Mouse (Mus musculus) CD4-positive, CD25-positive, alpha-beta regulatory T cell, adult 4 months (primary cell): Measurements from ENCODE around the gene Fut8. TPM values are rescaled to one million over a fixed set of nuclear protein-coding genes. Genes with fewer than 3 reads are reported as not detected.

Source experiments
- ATAC-seq: one replicate; pipeline ENCODE4 v1.8.0; 2017
- polyA plus RNA-seq, 2 experiments: library from polyadenylated mRNA; unstranded; fragments of 100-300 nt; shearing (Covaris generic); gene quantifications; one replicate each; pipeline ENCODE4 v1.2.1; 2017

Fut8 gene
- polyA plus RNA-seq, 2 experiments from 2014 or later, result 12.3 to 15.5 TPM

GRCm38 (mm10) chr12:77309507-77309906 lies 71.6 kb downstream of the Fut8 start:
- ATAC-seq, result no peak

- no peak for ATAC-seq
Observed at GRCm38 (mm10) chr12:77313502-77313901, 75.6 kb downstream of the Fut8 start.

DNA sequence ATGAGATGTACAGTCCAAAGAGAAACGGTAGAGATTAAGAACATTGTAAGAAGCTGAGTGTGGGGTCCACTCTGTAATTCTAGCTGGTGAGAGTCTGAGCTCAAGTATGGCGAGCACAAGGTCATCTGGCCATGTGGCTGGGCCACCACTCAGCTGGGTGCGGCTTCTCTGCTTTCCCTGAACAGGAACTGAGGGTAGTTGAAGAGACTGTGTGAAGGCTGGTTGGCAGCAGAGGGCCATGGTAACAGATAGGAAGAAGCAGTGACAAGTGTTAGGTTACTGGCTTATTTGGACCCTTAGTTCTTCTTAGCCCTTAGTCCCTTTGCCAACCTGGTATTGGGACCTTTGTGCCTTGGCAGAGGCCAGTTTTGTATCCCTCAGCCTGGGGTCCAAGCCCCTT lies 86.2 kb downstream of the Fut8 start:
- no peak for ATAC-seq

DNA sequence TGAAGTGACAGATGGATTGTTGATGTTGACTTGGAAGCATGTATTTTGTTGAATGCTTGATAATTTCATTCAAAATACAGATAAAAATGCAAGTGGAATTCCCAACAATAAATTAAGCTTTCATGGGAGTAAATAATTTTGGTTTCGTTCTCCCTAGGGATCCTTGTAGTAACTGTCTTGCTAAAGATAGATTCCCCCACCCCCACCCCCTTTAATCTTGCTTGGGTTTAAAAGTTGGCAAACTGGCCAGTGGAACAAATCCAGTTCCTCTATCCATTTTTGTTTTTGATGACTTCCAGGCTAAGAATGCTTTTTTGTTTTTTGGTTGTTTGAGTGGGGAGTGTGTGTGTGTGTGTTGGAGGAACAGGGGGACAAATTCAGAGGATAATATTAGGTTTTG lies 108.6 kb downstream of the Fut8 start:
- no peak for ATAC-seq

DNA sequence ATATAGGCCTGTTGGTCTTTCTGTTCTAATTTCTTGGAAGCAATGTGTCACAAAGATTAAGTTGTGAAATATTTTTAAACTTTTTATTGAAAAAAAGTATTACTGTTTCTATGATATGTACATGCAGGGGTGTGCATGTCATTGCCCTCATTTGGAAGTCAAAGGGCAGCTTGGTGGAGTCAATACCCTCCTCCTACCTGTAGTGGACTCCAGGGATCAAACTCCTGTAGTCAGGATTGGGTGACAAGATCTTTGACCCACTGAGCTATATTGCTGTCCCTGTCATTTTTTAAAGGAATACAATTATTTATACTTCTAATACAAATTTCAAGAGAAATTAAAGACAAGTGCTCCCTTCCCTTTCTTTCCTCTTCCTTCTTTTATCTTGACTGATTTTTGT lies 111.6 kb downstream of the Fut8 start:
- ATAC-seq, result no peak

GRCm38 (mm10) chr12:77415720-77416119 lies 177.8 kb downstream of the Fut8 start:
- ATAC-seq, result no peak

GRCm38 (mm10) chr12:77421667-77422393 lies 183.9 kb downstream of the Fut8 start:
- no peak for ATAC-seq

DNA sequence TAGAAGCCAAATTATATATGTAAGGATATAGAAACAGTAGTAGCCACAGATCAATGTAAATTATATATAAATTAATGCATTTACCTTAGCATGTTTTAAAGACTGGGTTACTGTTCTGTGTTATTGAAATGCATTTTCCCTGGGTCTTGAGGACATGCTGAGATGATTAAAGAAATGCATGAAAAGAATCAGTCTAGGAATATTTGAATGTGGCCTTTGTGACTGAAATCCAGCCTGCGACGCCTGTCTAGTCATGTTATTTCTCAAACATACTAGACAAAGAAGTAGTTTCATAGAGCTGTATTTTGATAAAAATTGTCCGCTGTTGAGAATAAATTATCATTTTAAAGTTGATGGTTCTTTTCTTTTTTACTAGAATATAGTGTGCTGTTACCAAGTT lies 188.2 kb downstream of the Fut8 start:
- no peak for ATAC-seq

DNA sequence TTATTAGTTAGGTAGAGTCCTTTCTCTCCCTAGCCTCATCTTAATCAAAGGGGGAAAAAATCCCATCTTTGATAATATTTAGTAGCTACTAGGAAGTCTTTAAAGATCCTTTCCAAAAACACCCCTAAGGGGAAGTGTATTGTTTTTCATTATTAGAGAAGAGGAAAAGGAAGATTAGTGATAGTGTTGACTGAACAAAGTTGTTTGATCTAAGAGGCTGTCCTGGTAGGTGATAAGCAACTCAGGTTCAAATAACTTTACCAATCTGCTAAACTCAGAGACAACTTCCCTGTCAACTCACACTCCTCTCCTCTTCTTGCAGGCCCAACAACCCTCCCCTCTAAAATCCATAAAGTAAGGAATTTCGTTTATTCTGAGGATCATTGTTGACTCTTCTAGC lies 190.2 kb downstream of the Fut8 start:
- ATAC-seq, result no peak

DNA sequence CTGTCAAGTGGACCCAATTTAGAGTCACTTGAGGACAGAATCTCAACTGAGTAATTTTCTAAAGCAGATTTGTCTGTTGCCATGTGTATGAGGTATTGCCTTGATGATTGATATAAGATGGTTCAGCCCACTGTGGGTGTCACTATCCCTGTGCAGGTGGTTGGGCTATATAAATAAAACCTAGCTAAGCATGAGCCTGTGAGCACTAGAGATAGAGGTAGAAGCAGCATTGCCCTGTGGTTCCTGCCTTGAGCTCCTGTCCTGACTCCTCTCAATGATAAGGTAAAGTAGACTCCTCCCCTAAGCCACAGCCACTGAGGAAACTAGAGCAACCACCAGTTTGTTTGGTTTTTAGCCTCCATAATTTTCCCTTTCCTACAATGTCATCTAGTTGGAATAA lies 191.5 kb downstream of the Fut8 start:
- ATAC-seq, result no peak

DNA sequence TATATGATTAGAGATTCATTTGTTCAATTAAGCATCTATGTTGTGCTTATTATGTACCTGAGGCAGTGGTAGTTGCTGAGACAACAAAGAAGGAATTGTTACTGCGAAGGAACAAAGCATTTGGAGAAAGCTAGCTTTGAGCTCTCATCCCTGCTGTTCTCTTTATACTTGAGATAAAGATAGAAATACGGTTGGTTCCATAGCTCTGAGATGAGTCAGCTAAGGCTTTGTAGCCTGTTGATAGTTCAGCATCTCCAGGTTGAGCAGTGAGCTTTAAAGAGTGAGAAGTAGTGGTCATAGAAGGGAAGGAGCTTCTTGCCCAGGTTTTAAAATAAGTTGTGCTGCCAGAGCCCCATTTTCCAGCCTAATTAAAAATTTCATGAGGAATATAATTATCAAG lies 198.8 kb downstream of the Fut8 start:
- ATAC-seq, result no peak

DNA sequence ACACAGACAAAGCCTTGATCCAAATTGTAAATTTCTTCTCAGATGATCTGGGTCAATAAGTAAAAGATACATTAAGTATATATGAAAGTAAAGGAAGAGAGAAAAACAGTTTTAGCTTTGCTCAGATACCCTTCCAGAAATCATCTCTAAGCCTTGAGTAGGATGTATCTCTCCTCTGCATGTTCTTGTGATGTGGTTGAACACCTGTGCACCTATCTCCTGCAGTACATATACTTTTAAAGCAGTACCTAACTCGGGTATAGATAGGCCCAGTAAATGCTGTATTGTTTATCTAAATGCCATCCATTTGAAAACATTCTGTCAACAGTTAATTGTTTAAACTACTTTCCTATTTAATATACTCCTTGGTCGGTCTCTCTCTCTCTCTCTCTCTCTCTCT lies 212.9 kb downstream of the Fut8 start:
- ATAC-seq, result no peak

DNA sequence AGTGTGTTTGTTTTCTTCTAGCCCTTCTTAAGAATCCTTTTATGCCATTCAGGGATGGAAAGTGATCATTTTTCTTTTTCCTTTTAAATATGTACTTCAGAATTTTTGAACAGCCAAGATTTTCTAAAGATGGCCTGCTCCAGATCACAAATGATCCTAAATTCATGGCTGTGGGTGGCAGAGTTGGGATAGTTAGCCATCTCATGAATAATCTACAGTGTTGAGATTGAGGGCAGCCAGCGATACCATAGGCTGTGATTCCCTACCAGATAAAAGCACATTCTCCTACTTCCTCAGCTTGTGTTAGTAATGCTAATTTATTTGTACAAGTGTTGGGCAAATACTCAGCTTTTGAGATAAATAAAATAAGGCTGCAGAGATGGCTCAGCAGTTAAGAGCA lies 228.3 kb downstream of the Fut8 start:
- ATAC-seq, result no peak

DNA sequence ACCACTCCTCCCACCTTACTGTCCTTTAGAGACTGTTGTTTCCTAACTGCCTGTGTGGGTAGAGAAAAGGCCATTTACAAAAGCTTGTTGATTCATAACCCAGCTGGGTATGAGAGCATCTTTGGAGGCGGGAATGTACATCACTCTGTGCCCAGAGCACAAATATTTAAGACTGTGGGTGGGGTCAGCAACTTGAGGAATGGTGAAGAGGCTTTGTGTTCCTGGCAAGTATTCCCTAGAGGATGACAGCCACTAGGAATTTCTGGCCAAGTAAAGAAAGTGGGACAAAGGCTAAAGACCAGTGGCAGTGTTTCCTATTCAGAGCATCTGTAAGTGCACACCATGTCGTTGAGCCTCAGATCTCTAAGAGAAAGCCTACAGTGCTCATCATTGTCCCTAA lies 242.0 kb downstream of the Fut8 start:
- ATAC-seq, result no peak

DNA sequence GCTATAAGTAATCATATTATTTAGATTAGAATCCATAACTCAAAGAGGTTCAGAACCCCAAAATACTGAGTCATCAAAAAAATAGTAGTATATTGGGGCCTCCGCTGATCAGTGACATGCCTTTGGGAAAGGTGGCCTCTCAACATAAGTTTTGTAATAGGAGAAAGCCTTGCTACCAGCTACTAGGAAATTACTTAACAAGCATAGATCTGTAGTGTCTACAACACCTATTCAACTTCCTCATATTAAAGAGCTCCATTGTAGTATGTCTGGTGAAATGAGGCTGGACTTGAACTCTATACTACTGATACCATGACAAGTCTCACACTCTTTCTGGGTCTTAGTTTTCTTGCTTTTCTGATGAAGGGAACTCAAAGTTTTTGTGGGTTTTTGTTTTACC lies 243.2 kb downstream of the Fut8 start:
- ATAC-seq, result no peak

DNA sequence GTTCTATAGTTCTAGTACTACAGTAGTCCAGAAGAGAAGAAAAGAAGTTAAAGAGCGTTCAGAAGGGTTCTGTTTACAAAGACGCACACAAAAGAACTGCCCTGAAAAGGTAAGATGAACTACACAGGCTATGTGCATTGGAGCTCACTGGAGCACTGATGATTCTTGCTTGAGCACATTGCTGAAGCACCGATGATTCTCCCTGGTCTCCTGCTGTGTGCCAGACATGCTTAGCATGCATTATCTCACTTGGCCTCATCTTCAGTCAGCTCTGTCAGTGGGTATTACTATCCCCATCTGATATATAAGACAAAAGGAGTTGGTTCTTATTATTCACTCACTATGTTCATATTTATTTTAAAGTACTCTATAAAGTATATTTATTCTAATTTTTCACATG lies 243.9 kb downstream of the Fut8 start:
- ATAC-seq, result no peak

DNA sequence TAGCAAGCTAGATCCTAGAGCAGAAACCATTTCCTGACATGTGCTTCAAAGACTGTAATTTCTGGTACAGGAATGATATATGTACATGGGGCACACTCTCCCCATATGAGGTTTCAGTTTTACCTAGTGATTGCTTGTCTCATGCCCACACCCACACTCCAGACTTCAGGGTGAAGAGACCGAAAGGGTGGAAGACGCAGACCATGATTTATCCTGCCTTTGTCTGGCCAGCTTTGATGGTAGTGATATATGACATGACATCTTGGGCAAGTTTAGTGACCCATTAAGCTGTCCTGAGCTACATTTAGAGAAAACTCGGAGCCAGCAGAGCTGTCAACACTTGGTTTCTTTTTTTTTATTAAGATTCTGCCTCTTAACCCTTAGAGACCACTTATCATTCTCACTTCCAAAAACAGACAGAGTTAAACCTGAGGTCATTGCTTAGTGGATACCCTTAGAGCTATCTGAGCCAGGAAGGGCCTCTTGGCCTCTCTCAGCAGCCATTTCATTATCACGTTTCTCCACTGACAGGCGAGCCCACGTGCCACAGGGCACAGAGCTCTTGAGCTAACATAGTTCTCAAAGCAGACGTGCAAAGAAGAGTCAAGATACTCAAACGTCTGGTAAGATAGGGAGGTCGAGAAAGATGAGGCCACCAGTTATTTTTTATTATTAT lies 245.4 kb downstream of the Fut8 start:
- no peak for ATAC-seq

- ATAC-seq, result no peak
Observed at GRCm38 (mm10) chr12:77484761-77485160, 246.8 kb downstream of the Fut8 start.

GRCm38 (mm10) chr12:77491478-77491877 lies 253.6 kb downstream of the Fut8 start:
- no peak for ATAC-seq

DNA sequence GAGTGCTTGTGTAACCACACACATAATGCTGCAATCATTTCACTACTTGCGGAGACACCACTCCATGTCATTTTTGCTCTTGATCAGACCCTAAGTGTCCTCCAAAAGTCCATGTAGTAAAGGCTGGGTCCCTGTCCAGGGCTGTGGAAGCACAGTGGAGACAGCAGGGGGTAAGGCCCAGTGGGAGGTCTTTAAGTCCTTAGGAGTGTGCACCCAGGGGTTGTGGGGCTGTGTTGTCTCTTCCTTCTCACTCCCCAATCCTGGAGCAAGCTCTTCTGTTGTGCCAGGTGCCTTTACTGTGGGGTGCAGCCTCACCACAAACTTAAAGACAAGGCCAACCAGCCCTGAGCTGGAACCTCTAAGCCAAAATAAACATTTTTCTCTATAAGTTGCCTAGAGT lies 257.9 kb downstream of the Fut8 start:
- no peak for ATAC-seq

DNA sequence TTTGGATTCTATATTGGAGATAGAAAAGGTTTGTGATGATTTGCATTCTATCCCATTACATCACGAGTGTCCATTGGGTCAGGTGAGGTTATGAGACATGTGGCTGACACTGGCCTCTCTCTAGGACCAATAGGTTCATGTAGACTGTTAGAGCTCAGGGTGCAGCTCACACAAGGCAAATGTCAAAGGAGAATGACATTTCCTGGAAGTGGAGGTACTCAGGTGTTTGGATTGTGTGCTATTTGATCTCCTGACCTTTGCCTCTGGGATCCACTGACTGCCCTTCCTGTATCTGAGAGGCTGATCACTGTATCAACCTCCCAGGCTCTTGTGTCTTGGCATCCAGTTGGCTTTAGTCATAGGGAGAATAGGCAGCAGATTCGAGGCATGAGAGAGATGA lies 260.2 kb downstream of the Fut8 start:
- no peak for ATAC-seq

- no peak for ATAC-seq
Observed at GRCm38 (mm10) chr12:77500439-77501055, 262.6 kb downstream of the Fut8 start.

- ATAC-seq, result no peak
Observed at GRCm38 (mm10) chr12:77501466-77502240, 263.7 kb downstream of the Fut8 start.
